Mouse (Mus musculus): ENCODE measurements around the gene Ctcfl. TPM values are rescaled to one million over a fixed set of nuclear protein-coding genes. Genes with fewer than 3 reads are reported as not detected.

Ctcfl gene
- polyA plus RNA-seq, 1 experiment from 2014 or later, result 0.06 TPM

Other genes starting within 250 kb of the Ctcfl start
- 3.3 and 4.4 TPM in 2 replicates for gene Bmp7, start 179.2 kb downstream of the Ctcfl start, polyA plus RNA-seq (2016; fragmentation: Nextera tagmentation; extraction: Ambion mirVana)
- 0.10 TPM in 1 of 2 replicates, not detected in the other for gene Spo11, start 141.8 kb downstream of the Ctcfl start, polyA plus RNA-seq (2016; fragmentation: Nextera tagmentation; extraction: Ambion mirVana)
- 117 and 119 TPM in 2 replicates for gene Rae1, start 119.4 kb downstream of the Ctcfl start, polyA plus RNA-seq (2016; fragmentation: Nextera tagmentation; extraction: Ambion mirVana)
- 305 and 313 TPM in 2 replicates for gene Rbm38, start 99.0 kb downstream of the Ctcfl start, polyA plus RNA-seq (2016; fragmentation: Nextera tagmentation; extraction: Ambion mirVana)
- 0.07 and 0.20 TPM in 2 replicates for gene Pck1, start 33.5 kb upstream of the Ctcfl start, polyA plus RNA-seq (2016; fragmentation: Nextera tagmentation; extraction: Ambion mirVana)
- 0.21 and 0.36 TPM in 2 replicates for gene Zbp1, start 99.4 kb upstream of the Ctcfl start, polyA plus RNA-seq (2016; fragmentation: Nextera tagmentation; extraction: Ambion mirVana)
- gene Pmepa1, start 157.0 kb upstream of the Ctcfl start, polyA plus RNA-seq (2016; fragmentation: Nextera tagmentation; extraction: Ambion mirVana), result 0.24 and 0.37 TPM in 2 replicates

All from liver, embryonic 12.5 days (tissue).